Mouse (Mus musculus) megakaryocyte-erythroid progenitor cell, adult 5 weeks (primary cell): ENCODE data around the gene 2310057M21Rik. TPM values are rescaled to one million over a fixed set of nuclear protein-coding genes. Genes with fewer than 3 reads are reported as not detected.

Experiments used
- polyA plus RNA-seq: library from polyadenylated mRNA; stranded (reverse); fragments of >175 nt; gene quantifications from 2 replicates; pipeline ENCODE4 v1.2.3, GENCODE M21; 2012

2310057M21Rik gene
- 14.5 and 21.7 TPM in 2 replicates for polyA plus RNA-seq

GRCm38 (mm10) chr7:131362615-131363300, at the start of gene 2310057M21Rik:
2310057M21Rik (minus strand) TSS chr7:131362759.

GRCm38 (mm10) chr7:131410416-131411058, 48.0 kb upstream of the 2310057M21Rik start, which contains the start of the genes Ikzf5 and Acadsb:
Ikzf5 (minus strand) TSS chr7:131410521.
Acadsb (plus strand) TSS chr7:131410601.

GRCm38 (mm10) chr7:131370648-131371469, 8.3 kb upstream of the 2310057M21Rik start, which contains the start of gene Pstk:
Pstk (plus strand) TSS chr7:131371141.

DNA sequence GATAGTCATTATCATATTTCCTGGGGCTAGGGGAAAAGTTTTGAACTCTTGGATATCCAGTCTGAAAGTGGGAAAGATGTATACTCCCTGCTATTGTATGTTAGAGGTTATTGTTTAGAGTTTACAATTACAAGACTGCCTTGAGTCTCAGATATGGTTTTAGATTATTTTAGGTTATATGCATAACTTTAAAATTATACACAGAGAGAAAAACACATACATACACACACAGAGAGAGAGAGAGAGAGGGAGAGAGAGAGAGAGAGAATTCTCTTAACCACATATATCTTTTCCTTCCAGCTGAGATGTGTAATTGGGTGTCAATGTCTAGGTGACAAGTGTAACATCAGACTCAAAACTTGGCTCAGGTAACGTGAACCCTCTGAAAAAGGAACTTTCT, 29.0 kb downstream of the 2310057M21Rik start, which contains the start of gene Fam24a:
Gene Fam24a (plus strand): TSS at position 301 of the 400 bp plus-strand sequence.

GRCm38 (mm10) chr7:131329416-131329815, 33.1 kb downstream of the 2310057M21Rik start, which contains the start of gene Fam24b:
Fam24b (minus strand) TSS chr7:131329516.

GRCm38 (mm10) chr7:131322192-131322591, 40.4 kb downstream of the 2310057M21Rik start, which contains the start of gene Cuzd1:
Cuzd1 (minus strand) TSS chr7:131322292.

Other genes with a start within 250 kb of the 2310057M21Rik start
- not detected in 2 replicates for gene 4933402N03Rik, start 216.4 kb downstream of the 2310057M21Rik start, polyA plus RNA-seq
- not detected in 2 replicates for gene 5430419D17Rik, start 188.4 kb downstream of the 2310057M21Rik start, polyA plus RNA-seq
- not detected in 2 replicates for gene Cuzd1, start 40.5 kb downstream of the 2310057M21Rik start, polyA plus RNA-seq
- gene Fam24b, start 33.2 kb downstream of the 2310057M21Rik start, polyA plus RNA-seq, result not detected in 2 replicates
- gene Fam24a, start 28.9 kb downstream of the 2310057M21Rik start, polyA plus RNA-seq, result not detected in 2 replicates
- gene Pstk, start 8.4 kb upstream of the 2310057M21Rik start, polyA plus RNA-seq, result 24.7 and 26.9 TPM in 2 replicates
- gene Ikzf5, start 47.8 kb upstream of the 2310057M21Rik start, polyA plus RNA-seq, result 8.7 and 12.0 TPM in 2 replicates
- 2.8 and 3.4 TPM in 2 replicates for gene Acadsb, start 47.8 kb upstream of the 2310057M21Rik start, polyA plus RNA-seq
- gene Hmx3, start 180.1 kb upstream of the 2310057M21Rik start, polyA plus RNA-seq, result 0.03 and 0.04 TPM in 2 replicates
- 0.04 and 0.15 TPM in 2 replicates for gene Hmx2, start 186.0 kb upstream of the 2310057M21Rik start, polyA plus RNA-seq
- gene Bub3, start 197.5 kb upstream of the 2310057M21Rik start, polyA plus RNA-seq, result 49.0 and 54.4 TPM in 2 replicates